15 mouse cellular contexts compared by ENCODE assay signal in the genomic region with DNA sequence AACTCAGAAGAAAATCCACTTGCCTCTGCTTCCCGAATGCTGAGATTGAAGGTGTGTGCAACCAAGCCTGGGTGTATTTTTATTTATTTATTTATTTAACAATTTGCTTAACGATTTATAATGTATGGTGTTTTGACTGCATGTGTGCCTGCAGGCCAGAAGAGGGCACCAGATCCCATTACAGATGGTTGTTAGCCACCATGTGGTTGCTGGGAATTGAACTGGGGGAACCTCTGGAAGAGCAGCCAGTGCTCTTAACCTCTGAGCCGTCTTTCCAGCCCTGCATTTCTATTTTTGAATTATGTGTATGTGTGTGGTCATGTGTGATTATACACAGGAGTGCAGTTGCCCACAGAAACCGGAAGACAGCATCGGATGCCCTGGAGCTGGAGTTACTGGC. TPM values are rescaled to one million over a fixed set of nuclear protein-coding genes. Genes with fewer than 3 reads are reported as not detected.
DNase-seq lines count a peak whose midpoint lies in the region; ATAC-seq and TF ChIP-seq lines count a peak whose summit lies in the region.
"Had no signal": no experiment of that assay in that cellular context is flagged by ENCODE, and none has a peak within 500 bp of the region (broad histone marks: within the 10 kb centered on the region; RNA-seq: fewer than 3 reads in every experiment).

No protein-coding gene starts in this region.

- no peaks in the 10 kb centered on the region for H3K36me3 ChIP-seq in forebrain, embryonic 13.5 days (ENCODE audit: poor library complexity, severe bottlenecking)
- H3K36me3 ChIP-seq in forebrain, embryonic 15.5 days, result no peaks in the 10 kb centered on the region
- H3K36me3 ChIP-seq in ES-E14 (ENCODE audit: control insufficient read depth, insufficient read depth, low read length, poor library complexity, severe bottlenecking), result peaks cover 2% of the 10 kb centered on the region; the same call in 1 of the 2 replicates
- peaks cover 12% of the 10 kb centered on the region; the same call in 1 of the 2 replicates for H3K36me3 ChIP-seq in liver, embryonic 13.5 days

- no peak for DNase-seq in layer of hippocampus, adult 2 months (ENCODE audit: low spot score in 2 of 2)
- DNase-seq in layer of hippocampus, adult 11-12 months (ENCODE audit: low spot score), result no peak
- no peak for DNase-seq in ES-E14 (ENCODE audit: low read depth, low spot score)
- DNase-seq in liver, embryonic 13.5 days, result no peak
- DNase-seq in spleen, postnatal 4 days (ENCODE audit: low spot score in 2 of 2), result no peak
- DNase-seq in urinary bladder, adult 18-20 months (ENCODE audit: low spot score in 2 of 2), result no peak
- DNase-seq: cerebellum, postnatal 14 days; heart, postnatal 4 days; kidney, adult 18-20 months had no signal

- H3K4me1 ChIP-seq in forebrain, embryonic 13.5 days, result peaks cover 22% of the 10 kb centered on the region
- peaks cover 24% of the 10 kb centered on the region for H3K4me1 ChIP-seq in forebrain, embryonic 15.5 days
- peaks cover 4 to 6% of the 10 kb centered on the region in 2 experiments for H3K4me1 ChIP-seq in ES-E14 (ENCODE audit: control insufficient read depth in 2 of 2, insufficient read depth in 2 of 2, low read length in 2 of 2, poor library complexity in 1 of 2)
- H3K4me1 ChIP-seq in liver, embryonic 13.5 days (replicated peaks), result peaks cover 74% of the 10 kb centered on the region

- whole genome bisulfite sequencing in forebrain, embryonic 13.5 days, result 89% methylated on average over 5 of the region's 5 CpGs
- WGBS in forebrain, embryonic 15.5 days, result 93% methylated on average over 5 of the region's 5 CpGs
- 60% methylated on average over 5 of the region's 5 CpGs for WGBS in liver, embryonic 13.5 days (ENCODE audit: insufficient replicate concordance)

- no peak for ATAC-seq in forebrain, embryonic 13.5 days
- ATAC-seq in forebrain, embryonic 15.5 days (replicated peaks), result no peak
- ATAC-seq in liver, embryonic 13.5 days (ENCODE audit: low read depth), result no peak

- H3K4me2 ChIP-seq in forebrain, embryonic 13.5 days, result peak overlapping the region; percentile 85; the same call in 1 of the 2 replicates
- H3K4me2 ChIP-seq in forebrain, embryonic 15.5 days (replicated peaks), result no peak overlapping the region
- H3K4me2 ChIP-seq in liver, embryonic 13.5 days, result 0 out of 2 replicates have a peak overlapping the region, but pooled peaks have one; percentile 14

- TF ChIP-seq CTCF in layer of hippocampus, adult 2 months (conservative IDR thresholded peaks at IDR 0.05), result peak; percentile 67

- no peak overlapping the region for H3K9ac ChIP-seq in forebrain, embryonic 13.5 days
- H3K9ac ChIP-seq in forebrain, embryonic 15.5 days (replicated peaks), result no peak overlapping the region
- H3K9ac ChIP-seq in ES-E14 (ENCODE audit: insufficient read depth, low read depth, low read length, poor library complexity, severe bottlenecking), result peak overlapping the region; percentile 8; the same call in 1 of the 2 replicates
- no peak overlapping the region for H3K9ac ChIP-seq in liver, embryonic 13.5 days
- H3K9ac ChIP-seq: embryonic facial prominence, embryonic 12.5 days had no signal

- no peak overlapping the region for H3K4me3 ChIP-seq in forebrain, embryonic 13.5 days
- no peak overlapping the region for H3K4me3 ChIP-seq in forebrain, embryonic 15.5 days
- H3K4me3 ChIP-seq in layer of hippocampus, adult 2 months, result no peak overlapping the region
- peak overlapping the region in 1 of 2 experiments; percentile 95; a peak in 1 of 4 replicates for H3K4me3 ChIP-seq in ES-E14 (ENCODE audit: insufficient read depth in 1 of 2, low read depth in 1 of 2, low read length in 2 of 2, poor library complexity in 1 of 2, severe bottlenecking in 1 of 2)
- H3K4me3 ChIP-seq in liver, embryonic 13.5 days (replicated peaks), result no peak overlapping the region

- H3K9me3 ChIP-seq in forebrain, embryonic 13.5 days (replicated peaks), result no peaks in the 10 kb centered on the region
- no peaks in the 10 kb centered on the region for H3K9me3 ChIP-seq in forebrain, embryonic 15.5 days
- H3K9me3 ChIP-seq in ES-E14 (ENCODE audit: control insufficient read depth, insufficient read depth, low read depth, low read length), result no peaks in the 10 kb centered on the region
- H3K9me3 ChIP-seq in liver, embryonic 13.5 days (replicated peaks), result no peaks in the 10 kb centered on the region
- H3K9me3 ChIP-seq: embryonic facial prominence, embryonic 12.5 days; forebrain, embryonic 12.5 days; limb, embryonic 12.5 days had no signal

- no peaks in the 10 kb centered on the region for H3K27me3 ChIP-seq in forebrain, embryonic 13.5 days
- H3K27me3 ChIP-seq in forebrain, embryonic 15.5 days, result no peaks in the 10 kb centered on the region
- no peaks in the 10 kb centered on the region for H3K27me3 ChIP-seq in liver, embryonic 13.5 days
- H3K27me3 ChIP-seq: embryonic facial prominence, embryonic 12.5 days; limb, embryonic 12.5 days had no signal

- in situ Hi-C loops in ES-E14 (cut with MboI; ENCODE audit: low sequenced_read_pairs in 2 of 2, unreplicated experiment in 2 of 2), result no loop called here

- no peak overlapping the region for H3K27ac ChIP-seq in forebrain, embryonic 13.5 days
- no peak overlapping the region for H3K27ac ChIP-seq in forebrain, embryonic 15.5 days (replicated peaks)
- H3K27ac ChIP-seq in layer of hippocampus, adult 2 months, result no peak overlapping the region
- no peak overlapping the region for H3K27ac ChIP-seq in ES-E14 (ENCODE audit: insufficient read depth, low read depth, low read length, poor library complexity, severe bottlenecking)
- peak overlapping the region; percentile 47; the same call in 1 of the 2 replicates for H3K27ac ChIP-seq in liver, embryonic 13.5 days
- H3K27ac ChIP-seq: embryonic facial prominence, embryonic 12.5 days; forebrain, embryonic 12.5 days had no signal

TF ChIP-seq in ES-E14, 5 proteins besides CTCF, POLR2A, EP300 and RAD21:
- TF ChIP-seq MAFK (IDR thresholded peaks at IDR 0.05; ENCODE audit: insufficient read depth, low read depth, low read length), result no peak
- no peak for TF ChIP-seq HCFC1 (IDR thresholded peaks at IDR 0.05; ENCODE audit: borderline replicate concordance, insufficient read depth, low read length)
- no peak for TF ChIP-seq ZC3H11A (IDR thresholded peaks at IDR 0.05; ENCODE audit: borderline replicate concordance, low read depth, low read length)
- no peak for TF ChIP-seq ZNF384 (IDR thresholded peaks at IDR 0.05; ENCODE audit: low read depth, low read length)
- TF ChIP-seq CHD2 (IDR thresholded peaks at IDR 0.05; ENCODE audit: low read depth, low read length), result no peak

RNA-seq across cellular contexts. Expression of a gene that starts 2.0 kb away (rescaled TPM):
- 33.6 and 37.6 TPM in 2 replicates for polyA plus RNA-seq in forebrain, embryonic 13.5 days (2015; fragmentation: Nextera tagmentation; extraction: Ambion mirVana)
- polyA plus RNA-seq in forebrain, embryonic 15.5 days (2015; fragmentation: Nextera tagmentation; extraction: Ambion mirVana), result 35.9 and 38.0 TPM in 2 replicates
- 100 to 1,000 TPM in 1 of 2 experiments, 10 to 100 TPM in 1; 93.2 to 107 TPM for total RNA-seq in layer of hippocampus, adult 2 months (2021)
- total RNA-seq in ES-E14 (2012; rRNA removed), result 52.7 and 80.5 TPM in 2 replicates
- polyA plus RNA-seq in liver, embryonic 13.5 days (2015; fragmentation: Nextera tagmentation; extraction: Ambion mirVana), result 30.7 and 31.8 TPM in 2 replicates

RNA-seq across cellular contexts. Expression of a gene that starts 9.4 kb away (rescaled TPM):
- 10.2 and 12.3 TPM in 2 replicates for polyA plus RNA-seq in forebrain, embryonic 13.5 days (2015; fragmentation: Nextera tagmentation; extraction: Ambion mirVana)
- polyA plus RNA-seq in forebrain, embryonic 15.5 days (2015; fragmentation: Nextera tagmentation; extraction: Ambion mirVana), result 11.3 and 13.4 TPM in 2 replicates
- 10 to 100 TPM; 15.2 to 15.6 TPM for total RNA-seq in layer of hippocampus, adult 2 months (2021)
- total RNA-seq in ES-E14 (2012; rRNA removed), result 24.7 and 26.3 TPM in 2 replicates
- 5.8 and 6.2 TPM in 2 replicates for polyA plus RNA-seq in liver, embryonic 13.5 days (2015; fragmentation: Nextera tagmentation; extraction: Ambion mirVana)

RNA-seq across cellular contexts. Expression of a gene that starts 32.3 kb away (rescaled TPM):
- 53.7 and 54.6 TPM in 2 replicates for polyA plus RNA-seq in forebrain, embryonic 13.5 days (2015; fragmentation: Nextera tagmentation; extraction: Ambion mirVana)
- polyA plus RNA-seq in forebrain, embryonic 15.5 days (2015; fragmentation: Nextera tagmentation; extraction: Ambion mirVana), result 81.1 and 82.4 TPM in 2 replicates
- total RNA-seq in layer of hippocampus, adult 2 months (2021), result 10 to 100 TPM; 48.1 to 55.5 TPM
- total RNA-seq in ES-E14 (2012; rRNA removed), result 16.5 and 20.6 TPM in 2 replicates
- polyA plus RNA-seq in liver, embryonic 13.5 days (2015; fragmentation: Nextera tagmentation; extraction: Ambion mirVana), result 17.5 and 17.9 TPM in 2 replicates

RNA-seq across cellular contexts. Expression of a gene that starts 53.3 kb away (rescaled TPM):
- 1,082 and 1,216 TPM in 2 replicates for polyA plus RNA-seq in forebrain, embryonic 13.5 days (2015; fragmentation: Nextera tagmentation; extraction: Ambion mirVana)
- polyA plus RNA-seq in forebrain, embryonic 15.5 days (2015; fragmentation: Nextera tagmentation; extraction: Ambion mirVana), result 1,235 and 1,278 TPM in 2 replicates
- total RNA-seq in layer of hippocampus, adult 2 months (2021), result 100 to 1,000 TPM; 713 to 818 TPM
- 1,120 and 1,195 TPM in 2 replicates for total RNA-seq in ES-E14 (2012; rRNA removed)
- 517 and 564 TPM in 2 replicates for polyA plus RNA-seq in liver, embryonic 13.5 days (2015; fragmentation: Nextera tagmentation; extraction: Ambion mirVana)

RNA-seq across cellular contexts. Expression of a gene that starts 54.2 kb away (rescaled TPM):
- polyA plus RNA-seq in forebrain, embryonic 13.5 days (2015; fragmentation: Nextera tagmentation; extraction: Ambion mirVana), result 0.27 and 0.38 TPM in 2 replicates
- 0.55 TPM in 2 replicates for polyA plus RNA-seq in forebrain, embryonic 15.5 days (2015; fragmentation: Nextera tagmentation; extraction: Ambion mirVana)
- not detected for total RNA-seq in layer of hippocampus, adult 2 months (2021)
- 0.98 and 1.6 TPM in 2 replicates for total RNA-seq in ES-E14 (2012; rRNA removed)
- polyA plus RNA-seq in liver, embryonic 13.5 days (2015; fragmentation: Nextera tagmentation; extraction: Ambion mirVana), result 0.10 and 0.21 TPM in 2 replicates
- total RNA-seq: gastrocnemius, postnatal 4 days had no signal
